Mouse (Mus musculus) stomach, postnatal 0 days (tissue): Measurements from ENCODE around the gene Cdca5. TPM values are rescaled to one million over a fixed set of nuclear protein-coding genes. Genes with fewer than 3 reads are reported as not detected.

ENCODE experiments used
- ATAC-seq: fragments of 200-750 bp; cut with Nextera tagmentation; 2 replicates; pipeline ENCODE4 v1.8.0; 2017; ENCODE audit not compliant: low FRiP score, low TSS enrichment
- DNase-seq: peaks from one replicate; pipeline ENCODE4 v3.0.0-alpha.2; 2016; ENCODE audit warnings: low spot score
- H3K27ac ChIP-seq: fragments of 300-500 bp; sonication (generic); replicated peaks from 2 replicates; pipeline ENCODE4 v1.5.1; 2014; ENCODE audit warnings: mild to moderate bottlenecking, control low read depth
- H3K27me3 ChIP-seq: fragments of 300-500 bp; sonication (generic); 2 replicates; pipeline ENCODE4 v1.6.1; 2014; ENCODE audit warnings: low read length; ENCODE audit not compliant: control insufficient read depth, insufficient read depth
- H3K36me3 ChIP-seq: fragments of 300-500 bp; sonication (generic); 2 replicates; pipeline ENCODE4 v1.6.1; 2014; ENCODE audit warnings: low read length, mixed read lengths; ENCODE audit not compliant: control insufficient read depth, insufficient read depth
- H3K4me1 ChIP-seq: fragments of 300-500 bp; sonication (generic); replicated peaks from 2 replicates; pipeline ENCODE4 v1.6.1; 2014; ENCODE audit warnings: antibody characterized with exemption; ENCODE audit not compliant: control insufficient read depth, insufficient read depth
- H3K4me2 ChIP-seq: fragments of 300-500 bp; sonication (generic); replicated peaks from 2 replicates; pipeline ENCODE4 v1.6.1; 2014; ENCODE audit warnings: low read depth, mild to moderate bottlenecking, control low read depth, moderate library complexity
- H3K4me3 ChIP-seq: fragments of 300-500 bp; sonication (generic); 2 replicates; pipeline ENCODE4 v1.5.1; 2014; ENCODE audit warnings: low read depth, low read length, control low read depth
- H3K9ac ChIP-seq: fragments of 300-500 bp; sonication (generic); 2 replicates; pipeline ENCODE4 v1.6.1; 2014; ENCODE audit warnings: mild to moderate bottlenecking, low read length, control low read depth, mixed read lengths
- H3K9me3 ChIP-seq: fragments of 300-500 bp; sonication (generic); 2 replicates; pipeline ENCODE4 v1.6.1; 2016; ENCODE audit warnings: low read length; ENCODE audit not compliant: control insufficient read depth
- CTCF ChIP-seq: IDR thresholded peaks from 2 replicates; pipeline ENCODE4 v1.5.1; 2016; ENCODE audit warnings: antibody characterized with exemption, low read depth, mild to moderate bottlenecking, moderate library complexity
- EP300 ChIP-seq: optimal IDR thresholded peaks from 2 replicates; pipeline ENCODE3; 2016; ENCODE audit warnings: antibody characterized with exemption
- WGBS: fragments of 180-500 bp; shearing (Covaris S2); extraction: QIAGEN DNeasy Blood & Tissue Kit; methylation state at CpG from one replicate; pipeline ENCODE4 v1.1.7; 2014; 5-methylcytosine and 5-hydroxymethylcytosine counted together
- polyA plus RNA-seq: library from polyadenylated mRNA; unstranded; fragments of >200 nt; fragmentation: Nextera tagmentation; extraction: Ambion mirVana; gene quantifications from 2 replicates; pipeline ENCODE4 v1.2.1, GENCODE M21; 2015

Gene Cdca5
- polyA plus RNA-seq, 1 experiment from 2014 or later, result 7.9 TPM

GRCm38 (mm10) chr19:6058513-6058912 is 26.3 kb upstream of the Cdca5 start:
- Histone ChIP-seq H3K4me1 (peaks cover 5% of the 10 kb centered on the region), H3K4me3 (peak overlapping the region; percentile 76), H3K27ac (peak overlapping the region; percentile 87), H3K27me3 (no peaks in the 10 kb centered on the region), H3K9ac (peak overlapping the region; percentile 89), H3K36me3 (no peaks in the 10 kb centered on the region; the same call in none of the 2 replicates), H3K4me2 (peak overlapping the region; percentile 66), H3K9me3 (no peaks in the 10 kb centered on the region)
- DNase-seq (no peak), ATAC-seq (no peak)
- TF ChIP-seq EP300 (no peak), CTCF (no peak)
- WGBS, result 26% methylated on average over 5 of the region's 5 CpGs

- TF ChIP-seq EP300 (no peak), CTCF (no peak)
- Histone ChIP-seq H3K4me3 (peak overlapping the region; percentile 76; the same call in 1 of the 2 replicates), H3K27ac (no peak overlapping the region), H3K27me3 (no peaks in the 10 kb centered on the region), H3K9me3 (no peaks in the 10 kb centered on the region), H3K9ac (peak overlapping the region; percentile 89), H3K4me2 (peak overlapping the region; percentile 66), H3K4me1 (peaks cover 5% of the 10 kb centered on the region), H3K36me3 (no peaks in the 10 kb centered on the region; the same call in none of the 2 replicates)
- ATAC-seq, result no peak
- WGBS, result 63% methylated on average over 5 of the region's 5 CpGs
- no peak for DNase-seq
These were observed 25.8 kb upstream of the Cdca5 start for GRCm38 (mm10) chr19:6058966-6059365.

- peak within 1 kb of the TSS; percentile 96 for H3K4me2 ChIP-seq
- no peaks in the 10 kb centered on the region for H3K36me3 ChIP-seq
- peak; percentile 53 for TF ChIP-seq EP300
- TF ChIP-seq CTCF, result no peak; the same call in 1 of the 2 replicates
- peak within 1 kb of the TSS; percentile 83 for H3K4me3 ChIP-seq
- peak within 1 kb of the TSS; percentile 90 for H3K9ac ChIP-seq
- H3K27ac ChIP-seq, result peak within 1 kb of the TSS; percentile 96
- ATAC-seq, result peak; percentile 72
- no peaks in the 10 kb centered on the region for H3K9me3 ChIP-seq
- H3K4me1 ChIP-seq, result peaks cover 5% of the 10 kb centered on the region
- under 1% methylated on average over 58 of the region's 58 CpGs for WGBS
- peak; percentile 95 for DNase-seq
- H3K27me3 ChIP-seq, result no peaks in the 10 kb centered on the region
These were observed 23.7 kb upstream of the Cdca5 start, which contains the start of gene Znhit2 for GRCm38 (mm10) chr19:6061021-6061533. Gene Znhit2, plus strand, starts transcription at chr19:6061192.

- Histone ChIP-seq H3K27me3 (no peaks in the 10 kb centered on the region), H3K4me3 (peak overlapping the region; percentile 83), H3K9ac (peak overlapping the region; percentile 90), H3K4me2 (peak overlapping the region; percentile 96), H3K9me3 (no peaks in the 10 kb centered on the region), H3K27ac (peak overlapping the region; percentile 96), H3K36me3 (no peaks in the 10 kb centered on the region), H3K4me1 (peaks cover 8% of the 10 kb centered on the region)
- TF ChIP-seq CTCF, result no peak
- no peak for TF ChIP-seq EP300
- DNase-seq, result peak; percentile 73
- under 1% methylated on average over 44 of the region's 44 CpGs for WGBS
- 0 out of 2 replicates have a peak, but pooled peaks have one; percentile 6 for ATAC-seq
These were observed 23.0 kb upstream of the Cdca5 start for GRCm38 (mm10) chr19:6061641-6062302.

GRCm38 (mm10) chr19:6062418-6062817 is 22.4 kb upstream of the Cdca5 start:
- H3K4me2 ChIP-seq, result peak overlapping the region; percentile 96
- TF ChIP-seq CTCF (no peak), EP300 (no peak)
- DNase-seq (no peak), ATAC-seq (no peak)
- peak overlapping the region; percentile 90 for H3K9ac ChIP-seq
- peaks cover 8% of the 10 kb centered on the region for H3K4me1 ChIP-seq
- no peaks in the 10 kb centered on the region for H3K36me3 ChIP-seq
- peak overlapping the region; percentile 83 for H3K4me3 ChIP-seq
- peak overlapping the region; percentile 96 for H3K27ac ChIP-seq
- no peaks in the 10 kb centered on the region for H3K27me3 ChIP-seq
- no peaks in the 10 kb centered on the region for H3K9me3 ChIP-seq
- WGBS, result 29% methylated on average over 5 of the region's 5 CpGs

- TF ChIP-seq EP300, result no peak
- TF ChIP-seq CTCF, result no peak
- Histone ChIP-seq H3K9me3 (no peaks in the 10 kb centered on the region), H3K4me1 (peaks cover 9% of the 10 kb centered on the region), H3K36me3 (no peaks in the 10 kb centered on the region), H3K27me3 (no peaks in the 10 kb centered on the region), H3K4me2 (no peak overlapping the region), H3K9ac (no peak overlapping the region), H3K27ac (no peak overlapping the region), H3K4me3 (no peak overlapping the region)
- 90% methylated on average over 6 of the region's 6 CpGs for WGBS
- DNase-seq (no peak), ATAC-seq (no peak)
These were observed 21.7 kb upstream of the Cdca5 start for GRCm38 (mm10) chr19:6063081-6063480.
